Mouse (Mus musculus) hindbrain, embryonic 12.5 days (tissue): ENCODE data around the gene Olfr1082. TPM values are rescaled to one million over a fixed set of nuclear protein-coding genes. Genes with fewer than 3 reads are reported as not detected.
"Not testable (repeated sequence)": the region's sequence is repeated elsewhere in the genome, so short reads cannot be mapped to it uniquely, and the experiment has no call there.

Experiments used
- ATAC-seq: fragments of 200-750 bp; cut with Nextera tagmentation; 2 replicates; pipeline ENCODE4 v1.8.0; 2017; ENCODE audit warnings: moderate TSS enrichment; ENCODE audit not compliant: low FRiP score
- H3K27ac ChIP-seq: fragments of 300-500 bp; sonication (generic); 2 replicates; pipeline ENCODE4 v1.5.1; 2016; ENCODE audit warnings: mild to moderate bottlenecking
- H3K27me3 ChIP-seq: fragments of 300-500 bp; sonication (generic); 2 replicates; pipeline ENCODE4 v1.6.1; 2016; ENCODE audit warnings: mild to moderate bottlenecking
- H3K36me3 ChIP-seq: fragments of 300-500 bp; sonication (generic); 2 replicates; pipeline ENCODE4 v1.6.1; 2016; ENCODE audit warnings: mild to moderate bottlenecking
- H3K4me1 ChIP-seq: fragments of 300-500 bp; sonication (generic); 2 replicates; pipeline ENCODE4 v1.6.1; 2016
- H3K4me2 ChIP-seq: fragments of 300-500 bp; sonication (generic); replicated peaks from 2 replicates; pipeline ENCODE4 v1.6.1; 2016; ENCODE audit warnings: mild to moderate bottlenecking
- H3K4me3 ChIP-seq: fragments of 300-500 bp; sonication (generic); 2 replicates; pipeline ENCODE4 v1.5.1; 2016; ENCODE audit warnings: mild to moderate bottlenecking
- H3K9ac ChIP-seq: fragments of 300-500 bp; sonication (generic); 2 replicates; pipeline ENCODE4 v1.6.1; 2016; ENCODE audit warnings: mild to moderate bottlenecking, moderate library complexity
- H3K9me3 ChIP-seq: fragments of 300-500 bp; sonication (generic); replicated peaks from 2 replicates; pipeline ENCODE4 v1.6.1; 2016; ENCODE audit warnings: mild to moderate bottlenecking
- WGBS: fragments of 180-500 bp; shearing (Covaris S2); methylation state at CpG from one replicate; pipeline ENCODE4 v1.1.7; 2016; 5-methylcytosine and 5-hydroxymethylcytosine counted together
- polyA plus RNA-seq: library from polyadenylated mRNA; unstranded; fragments of >200 nt; fragmentation: Nextera tagmentation; extraction: Ambion mirVana; gene quantifications from 2 replicates; pipeline ENCODE4 v1.2.1, GENCODE M21; 2016

The Olfr1082 gene
- polyA plus RNA-seq = not detected in 2 replicates

GRCm38 (mm10) chr2:86598866-86599265, at the start of gene Olfr1082:
Gene Olfr1082 (minus strand): TSS chr2:86598966.
- WGBS = 71% methylated on average over 1 of the region's 1 CpGs
- not testable (repeated sequence) for ATAC-seq

GRCm38 (mm10) chr2:86639625-86640024, 40.9 kb upstream of the Olfr1082 start, which contains the start of gene Olfr1084:
Gene Olfr1084 (minus strand): TSS chr2:86639725.
- H3K4me1 ChIP-seq, H3K4me2 ChIP-seq, ATAC-seq, H3K4me3 ChIP-seq, H3K27ac ChIP-seq, H3K9me3 ChIP-seq, H3K27me3 ChIP-seq, H3K36me3 ChIP-seq, H3K9ac ChIP-seq: not testable (repeated sequence)
- 93% methylated on average over 1 of the region's 1 CpGs for WGBS

More at GRCm38 (mm10) chr2:86598866-86599265, at the start of gene Olfr1082:
- H3K27me3 ChIP-seq, H3K9me3 ChIP-seq, H3K9ac ChIP-seq, H3K4me1 ChIP-seq, H3K27ac ChIP-seq, H3K36me3 ChIP-seq, H3K4me3 ChIP-seq, H3K4me2 ChIP-seq: not testable (repeated sequence)

- not testable (repeated sequence) for H3K9me3 ChIP-seq, ATAC-seq, H3K4me2 ChIP-seq, H3K27me3 ChIP-seq, H3K4me1 ChIP-seq, H3K9ac ChIP-seq, H3K36me3 ChIP-seq, H3K4me3 ChIP-seq, H3K27ac ChIP-seq
Observed at GRCm38 (mm10) chr2:86558135-86558534, 40.6 kb downstream of the Olfr1082 start, which contains the start of gene Olfr1080. Gene Olfr1080 (minus strand): TSS chr2:86558235.

Other genes starting within 250 kb of the Olfr1082 start
- not detected in 2 replicates for gene Olfr1055, start 248.7 kb downstream of the Olfr1082 start, polyA plus RNA-seq
- not detected in 2 replicates for gene Olfr1056, start 236.5 kb downstream of the Olfr1082 start, polyA plus RNA-seq
- gene Olfr1057, start 220.6 kb downstream of the Olfr1082 start, polyA plus RNA-seq = not detected in 2 replicates
- not detected in 2 replicates for gene Olfr1058, start 210.4 kb downstream of the Olfr1082 start, polyA plus RNA-seq
- gene Olfr1061, start 184.9 kb downstream of the Olfr1082 start, polyA plus RNA-seq = not detected in 2 replicates
- not detected in 2 replicates for gene Olfr1062, start 172.2 kb downstream of the Olfr1082 start, polyA plus RNA-seq
- gene Olfr1065, start 148.4 kb downstream of the Olfr1082 start, polyA plus RNA-seq = not detected in 2 replicates
- not detected in 2 replicates for gene Olfr1066, start 142.7 kb downstream of the Olfr1082 start, polyA plus RNA-seq
- gene Olfr228, start 111.6 kb downstream of the Olfr1082 start, polyA plus RNA-seq = not detected in 2 replicates
- gene Olfr1076, start 90.5 kb downstream of the Olfr1082 start, polyA plus RNA-seq = not detected in 2 replicates
- not detected in 2 replicates for gene Olfr1079, start 56.5 kb downstream of the Olfr1082 start, polyA plus RNA-seq
- gene Olfr1080, start 40.7 kb downstream of the Olfr1082 start, polyA plus RNA-seq = not detected in 2 replicates
- not detected in 2 replicates for gene Olfr1084, start 40.8 kb upstream of the Olfr1082 start, polyA plus RNA-seq
- gene Olfr1085, start 63.1 kb upstream of the Olfr1082 start, polyA plus RNA-seq = not detected in 2 replicates
- gene Olfr1086, start 81.1 kb upstream of the Olfr1082 start, polyA plus RNA-seq = not detected in 2 replicates
- not detected in 2 replicates for gene Olfr1087, start 99.4 kb upstream of the Olfr1082 start, polyA plus RNA-seq
- not detected in 2 replicates for gene Olfr1089, start 134.7 kb upstream of the Olfr1082 start, polyA plus RNA-seq
- not detected in 2 replicates for gene Olfr1090, start 160.0 kb upstream of the Olfr1082 start, polyA plus RNA-seq
- gene Olfr1093, start 183.5 kb upstream of the Olfr1082 start, polyA plus RNA-seq = not detected in 2 replicates
- gene Olfr141, start 211.1 kb upstream of the Olfr1082 start, polyA plus RNA-seq = not detected in 2 replicates
- not detected in 2 replicates for gene Olfr1094, start 225.7 kb upstream of the Olfr1082 start, polyA plus RNA-seq